Mouse (Mus musculus) CD4-positive, CD25-positive, alpha-beta regulatory T cell, adult 2 months (primary cell): ENCODE data around the gene Cmtm6.

ENCODE experiments used
- DNase-seq: peaks from one replicate; pipeline ENCODE4 v3.0.0-alpha.2; 2012; ENCODE audit warnings: low read depth, low spot score

The Cmtm6 gene

GRCm38 (mm10) chr9:114770224-114770623, 39.3 kb downstream of the Cmtm6 start:
- DNase-seq = peak; percentile 52

- no peak for DNase-seq
These were observed 40.6 kb downstream of the Cmtm6 start for GRCm38 (mm10) chr9:114771565-114771964.

DNA sequence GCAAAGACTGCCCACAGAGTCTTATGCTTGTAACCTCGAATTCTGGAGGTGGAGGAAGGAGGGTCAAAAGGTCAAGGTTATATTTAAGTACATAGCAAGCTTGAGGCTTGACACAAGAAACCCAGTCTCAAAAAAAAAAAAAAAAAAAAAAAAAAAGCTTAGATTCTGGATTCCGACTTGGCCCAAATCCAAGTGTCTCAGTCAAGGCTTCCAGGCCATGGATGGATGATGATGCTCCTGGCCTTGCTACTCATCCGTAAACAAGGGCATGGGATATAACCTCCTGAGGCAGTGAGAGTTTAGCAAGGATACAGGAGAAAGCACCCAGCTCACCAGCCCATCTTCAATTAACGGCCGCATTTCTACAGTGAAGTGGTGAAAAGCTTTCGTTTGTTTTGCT, 43.7 kb downstream of the Cmtm6 start:
- DNase-seq = no peak

DNA sequence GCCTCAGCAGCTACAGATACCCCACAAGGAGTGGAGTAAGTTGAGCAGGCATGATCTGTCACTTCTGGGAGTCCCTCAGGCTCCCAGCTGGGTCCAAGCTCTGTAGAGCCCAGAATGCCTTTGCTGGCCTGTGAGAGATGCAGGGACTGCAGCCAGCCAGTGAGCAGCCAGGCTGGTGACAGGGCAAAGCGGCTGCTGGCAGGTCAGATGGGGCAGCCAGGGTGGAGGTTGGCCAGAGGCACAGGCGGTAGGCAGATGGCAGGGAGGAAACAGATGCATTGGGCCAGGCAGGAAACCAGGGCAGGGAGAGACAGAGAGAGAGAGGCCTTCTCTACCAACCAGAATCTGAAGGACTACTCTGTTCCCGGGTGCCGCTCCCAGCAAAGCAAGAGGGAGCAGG, 44.4 kb downstream of the Cmtm6 start:
- DNase-seq = no peak

GRCm38 (mm10) chr9:114776361-114776760, 45.4 kb downstream of the Cmtm6 start:
- DNase-seq = no peak

GRCm38 (mm10) chr9:114777178-114778046, 46.5 kb downstream of the Cmtm6 start:
- no peak for DNase-seq

DNA sequence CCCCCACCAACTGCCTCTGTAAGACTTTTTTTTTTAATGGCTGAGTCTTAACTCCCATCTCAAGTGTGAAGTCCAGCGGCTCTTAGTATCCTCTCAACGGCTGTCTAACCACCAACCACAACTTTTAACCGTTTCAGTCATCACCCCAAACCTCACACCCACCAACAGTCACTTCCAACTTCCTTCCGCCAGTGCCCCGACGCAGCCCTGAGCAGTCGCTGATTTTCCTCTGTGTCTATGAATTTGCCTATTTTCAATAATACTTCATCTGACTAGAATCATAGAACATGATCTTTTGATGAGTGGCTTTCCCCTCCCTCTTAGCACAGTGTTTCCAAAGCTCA, 47.1 kb downstream of the Cmtm6 start:
- DNase-seq = peak; percentile 66

- no peak for DNase-seq
These were observed 48.0 kb downstream of the Cmtm6 start for GRCm38 (mm10) chr9:114778877-114779276.

GRCm38 (mm10) chr9:114779984-114780745, 49.2 kb downstream of the Cmtm6 start:
- DNase-seq = peak; percentile 34

DNA sequence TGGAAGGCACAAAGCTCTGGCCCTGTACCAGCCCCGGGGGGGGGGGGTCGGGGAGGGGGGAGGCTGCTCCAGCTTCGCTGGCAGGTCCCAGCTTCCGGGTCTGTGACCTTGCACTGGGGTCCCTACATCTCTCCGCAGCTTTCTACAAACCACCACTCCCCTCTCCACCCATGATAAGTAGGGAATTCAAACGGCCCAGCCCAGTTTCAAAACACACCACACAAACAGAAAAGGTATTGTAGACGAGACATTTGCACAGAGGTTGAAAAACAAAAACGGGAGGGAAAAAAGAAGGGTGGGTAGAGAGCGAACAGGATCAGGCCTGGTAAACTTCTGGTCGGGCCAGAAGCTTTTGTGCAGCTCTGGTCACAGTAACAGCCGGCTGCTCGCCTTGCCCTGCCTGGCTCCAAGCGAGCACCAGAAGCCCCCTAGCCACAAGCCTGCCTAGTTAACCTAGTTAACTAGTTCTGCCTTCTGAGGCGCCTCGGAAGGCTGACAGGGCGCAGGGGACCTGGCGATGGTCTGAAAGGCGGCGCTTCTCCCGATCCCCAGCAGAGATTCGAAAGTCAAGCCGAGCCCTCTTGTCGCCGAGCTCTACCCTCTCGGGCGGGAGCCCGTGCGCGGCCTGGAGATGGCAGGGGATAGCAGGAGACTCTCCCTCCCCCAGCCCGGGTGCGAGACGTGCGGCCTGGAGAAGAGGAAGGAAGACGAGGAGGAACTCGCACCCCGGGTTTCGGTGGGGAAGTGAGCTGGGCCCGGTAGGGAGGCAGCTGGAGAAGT, 50.0 kb downstream of the Cmtm6 start:
- DNase-seq = peak; percentile 58

DNA sequence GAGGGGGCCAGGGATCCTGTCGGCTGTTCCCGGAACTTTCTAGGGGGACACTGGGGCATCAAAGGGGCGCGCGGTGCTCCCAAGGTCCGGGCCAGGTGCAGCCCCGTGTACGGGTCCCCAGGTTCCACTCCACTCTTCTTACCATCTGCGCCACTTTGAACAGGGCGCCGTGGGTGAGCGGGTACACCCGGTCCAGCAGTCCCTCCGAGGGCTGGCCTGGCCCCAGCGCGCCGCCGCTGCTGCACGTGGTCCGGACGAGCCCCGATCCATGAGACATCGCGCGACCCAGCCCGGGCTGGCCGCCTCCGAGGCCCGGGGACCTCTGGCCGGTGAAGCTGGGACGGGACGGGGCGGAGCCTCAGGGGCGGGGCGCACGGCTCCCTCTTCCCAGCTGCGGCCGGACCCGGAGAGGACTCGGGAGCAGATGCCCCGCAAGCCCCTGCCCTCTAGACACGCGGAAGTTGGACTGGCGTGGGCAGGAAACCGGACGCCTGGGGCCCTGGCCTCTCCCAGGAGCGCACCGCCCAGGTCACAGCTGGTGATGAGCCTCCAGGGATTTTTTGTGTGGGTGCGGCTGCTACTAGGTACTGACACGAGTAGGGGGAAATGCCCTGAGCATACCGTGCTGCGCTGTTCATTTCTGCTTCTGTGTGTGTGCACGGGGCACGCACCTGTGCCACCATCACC, 50.8 kb downstream of the Cmtm6 start, which contains the start of gene Cmtm7:
Gene Cmtm7, minus strand, starts transcription at position 331 of the 687 bp plus-strand sequence.
- DNase-seq = peak; percentile 74

DNA sequence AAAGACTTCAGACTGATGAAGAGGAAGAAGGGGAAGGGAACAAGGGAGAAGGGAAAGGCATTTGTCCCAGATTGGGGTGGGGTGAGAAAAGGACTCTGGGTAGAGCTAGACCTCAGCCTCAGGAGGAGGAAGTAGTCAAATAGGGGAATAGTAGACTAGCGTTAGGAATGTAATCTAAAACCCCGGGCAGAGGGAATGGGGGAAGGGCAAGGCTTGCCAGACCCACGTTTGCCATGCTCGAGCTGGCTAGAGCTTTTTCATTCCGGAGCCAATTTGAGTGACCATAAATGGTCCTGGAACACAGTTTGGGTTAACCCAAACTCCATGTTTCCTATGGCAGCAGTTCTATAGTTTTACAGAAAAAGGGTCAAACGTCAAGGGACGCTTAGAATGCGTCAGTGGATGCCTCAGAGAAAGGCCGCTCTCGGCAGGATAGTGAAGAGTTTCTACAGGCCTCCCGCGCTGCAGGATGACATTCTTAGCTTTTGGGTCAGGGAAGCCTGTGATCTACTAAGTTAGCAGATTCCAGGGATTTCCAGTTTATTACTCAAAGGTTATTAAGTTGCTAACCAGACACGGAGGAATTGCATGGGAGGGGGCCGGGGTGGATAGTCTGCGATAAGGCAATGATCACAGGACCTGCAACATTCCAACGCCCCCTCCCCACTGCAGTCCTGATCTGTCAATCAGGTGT, 54.7 kb downstream of the Cmtm6 start:
- no peak for DNase-seq

DNA sequence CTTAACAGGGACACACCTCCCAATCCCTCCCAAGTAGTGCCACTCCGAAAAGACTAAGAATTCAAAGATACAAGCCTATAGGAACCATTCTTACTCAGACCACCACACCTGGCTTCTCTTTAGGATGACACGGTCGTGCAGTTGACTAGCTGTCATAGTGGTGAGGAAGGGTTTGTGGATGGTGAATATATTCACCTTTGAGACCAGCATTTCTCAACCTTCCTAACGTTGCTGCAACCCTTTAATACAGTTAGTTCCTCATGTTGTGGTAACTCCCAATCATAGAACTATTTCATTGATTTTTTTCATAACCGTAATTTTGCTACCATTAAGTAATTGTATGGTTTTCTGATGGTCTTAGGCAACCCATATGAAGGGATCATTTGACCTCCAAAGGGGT, 56.2 kb downstream of the Cmtm6 start:
- DNase-seq = no peak

DNA sequence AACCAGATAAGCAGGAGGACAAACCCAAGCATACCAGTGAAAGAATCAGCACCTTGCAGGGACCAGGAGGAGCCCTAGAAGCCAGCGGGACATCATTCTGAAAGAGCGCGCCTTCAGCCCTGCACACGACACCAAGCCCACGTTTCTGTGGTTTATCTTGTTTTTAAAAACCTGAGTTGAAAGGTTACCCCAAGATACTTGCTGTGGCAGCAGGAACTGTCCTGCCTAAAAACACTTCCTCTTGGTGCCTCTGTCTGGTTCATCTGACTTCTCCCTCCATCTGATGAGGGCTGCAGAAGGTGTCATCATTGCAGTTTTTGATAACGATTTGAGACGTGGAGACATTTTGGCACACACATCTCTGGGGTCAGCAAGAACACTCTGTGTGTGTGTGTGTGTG, 56.8 kb downstream of the Cmtm6 start:
- peak; percentile 70 for DNase-seq

GRCm38 (mm10) chr9:114788697-114789096, 57.8 kb downstream of the Cmtm6 start:
- no peak for DNase-seq

DNA sequence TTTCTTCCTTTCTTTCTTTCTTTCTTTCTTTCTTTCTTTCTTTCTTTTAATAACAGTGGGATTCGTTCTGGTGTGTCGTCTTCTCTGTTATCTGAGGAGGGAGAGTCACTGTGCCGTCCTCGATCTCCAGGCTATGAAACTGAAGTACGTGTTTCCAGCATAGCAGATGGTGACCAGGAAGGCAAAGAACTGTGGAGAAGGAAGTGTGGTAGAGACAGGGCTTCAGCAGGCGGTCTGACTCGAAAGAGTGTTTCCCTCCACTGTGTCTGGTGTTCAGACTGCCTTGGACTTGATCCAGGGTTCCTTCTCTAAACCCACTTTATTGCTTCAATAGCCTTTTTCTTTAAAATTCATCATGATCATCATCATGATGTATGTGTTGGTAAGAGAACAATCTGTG, 58.6 kb downstream of the Cmtm6 start:
- no peak for DNase-seq

DNA sequence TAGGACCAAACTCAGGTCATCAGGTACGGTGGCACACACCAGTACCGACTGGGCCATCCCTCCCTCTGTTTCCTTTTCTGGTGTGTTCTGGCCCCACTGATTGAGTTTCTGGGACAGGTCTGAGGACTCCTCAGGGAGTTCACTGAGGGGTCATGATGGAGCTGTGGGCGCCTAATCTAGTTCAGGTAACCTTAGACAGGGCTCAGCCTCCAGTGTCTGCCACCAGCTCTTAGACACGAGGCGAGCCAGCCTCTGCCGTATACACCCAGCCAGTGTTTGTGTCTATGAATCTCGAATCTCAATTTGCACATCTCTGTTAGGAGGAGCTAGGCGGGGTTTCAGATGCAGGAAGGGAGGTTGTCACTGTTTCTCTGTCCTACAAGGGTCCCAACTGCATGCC, 59.1 kb downstream of the Cmtm6 start:
- no peak for DNase-seq

GRCm38 (mm10) chr9:114793764-114794295, 62.9 kb downstream of the Cmtm6 start:
- DNase-seq = no peak

GRCm38 (mm10) chr9:114794491-114794890, 63.6 kb downstream of the Cmtm6 start:
- peak; percentile 49 for DNase-seq

GRCm38 (mm10) chr9:114796473-114797050, 65.6 kb downstream of the Cmtm6 start:
- DNase-seq = no peak
